Mouse (Mus musculus): Measurements from ENCODE around the gene Adra1b.

DNA sequence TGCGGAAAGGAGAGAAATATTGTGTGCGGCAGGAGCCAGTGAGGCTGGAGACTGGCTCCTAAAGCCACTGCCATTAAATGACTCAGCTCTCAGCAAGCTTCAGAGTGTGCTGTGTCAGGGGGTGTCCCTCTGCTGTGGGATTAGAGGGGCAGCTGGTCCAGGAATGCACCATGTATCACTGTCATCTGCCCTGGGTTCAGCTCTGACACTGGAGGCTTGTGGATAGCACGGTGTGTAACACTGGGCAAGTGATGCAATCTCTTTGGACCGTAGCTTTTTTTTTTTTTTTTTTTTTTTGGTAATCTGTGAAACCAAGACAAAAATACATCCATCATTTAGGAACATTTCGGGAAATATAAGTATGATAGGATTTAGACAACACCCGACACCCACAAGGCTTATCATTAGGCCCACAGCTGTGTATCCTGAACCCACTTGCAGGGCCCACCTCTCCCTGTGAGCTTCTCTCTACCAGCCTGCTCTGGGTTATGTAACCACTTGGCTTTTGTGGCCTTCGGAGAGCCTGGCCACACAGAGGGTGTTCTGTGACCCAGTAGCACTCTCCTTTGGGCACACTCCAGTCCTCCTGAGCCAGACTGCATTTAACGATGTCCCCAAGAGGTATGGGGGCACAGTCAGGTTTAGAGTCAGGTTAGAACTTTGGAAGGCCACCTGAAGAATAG is 26.3 kb upstream of the Adra1b start:
- TF ChIP-seq CTCF (IDR thresholded peaks at IDR 0.05; ENCODE audit: extremely low read depth, insufficient read depth, insufficient read length, insufficient replicate concordance) (no peak), POLR2A (IDR thresholded peaks at IDR 0.05; ENCODE audit: low read depth, low read length) (no peak)
